Mouse (Mus musculus) duodenum, adult 2 months (tissue): ENCODE results near the gene Mpp4. TPM values are rescaled to one million over a fixed set of nuclear protein-coding genes. Genes with fewer than 3 reads are reported as not detected.

Source experiments
- polyA plus RNA-seq: library from polyadenylated mRNA; depleted of rRNA; stranded (reverse); fragments of >200 nt; gene quantifications from 2 replicates; pipeline ENCODE4 v1.2.3, GENCODE M21; 2012; ENCODE audit warnings: low replicate concordance; rRNA removed

Mpp4 gene
- polyA plus RNA-seq: 2.6 and 4.0 TPM in 2 replicates

DNA sequence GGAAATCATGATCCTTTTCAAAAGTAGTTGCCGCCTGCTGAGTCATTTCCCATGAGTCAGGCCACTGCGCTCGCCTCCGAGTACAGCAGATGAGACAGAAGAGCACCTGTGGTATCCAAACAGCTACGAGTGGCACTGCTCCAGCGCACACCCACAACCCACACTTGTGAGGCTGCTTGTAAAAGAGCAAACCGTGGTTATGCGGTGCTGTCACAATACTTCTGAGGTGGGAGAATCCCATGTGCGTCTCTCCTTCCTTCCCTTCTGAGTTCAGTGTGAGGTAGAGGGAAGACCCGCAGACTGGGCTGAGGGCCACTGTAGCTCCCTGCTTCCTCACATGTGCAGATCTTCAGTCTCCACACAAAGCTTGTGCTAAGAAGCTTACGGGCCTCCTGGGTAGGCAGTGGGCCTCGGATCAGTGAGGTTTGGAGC, at the start of gene Mpp4:
Gene Mpp4, minus strand, starts transcription at position 360 of the 432 bp plus-strand sequence.

DNA sequence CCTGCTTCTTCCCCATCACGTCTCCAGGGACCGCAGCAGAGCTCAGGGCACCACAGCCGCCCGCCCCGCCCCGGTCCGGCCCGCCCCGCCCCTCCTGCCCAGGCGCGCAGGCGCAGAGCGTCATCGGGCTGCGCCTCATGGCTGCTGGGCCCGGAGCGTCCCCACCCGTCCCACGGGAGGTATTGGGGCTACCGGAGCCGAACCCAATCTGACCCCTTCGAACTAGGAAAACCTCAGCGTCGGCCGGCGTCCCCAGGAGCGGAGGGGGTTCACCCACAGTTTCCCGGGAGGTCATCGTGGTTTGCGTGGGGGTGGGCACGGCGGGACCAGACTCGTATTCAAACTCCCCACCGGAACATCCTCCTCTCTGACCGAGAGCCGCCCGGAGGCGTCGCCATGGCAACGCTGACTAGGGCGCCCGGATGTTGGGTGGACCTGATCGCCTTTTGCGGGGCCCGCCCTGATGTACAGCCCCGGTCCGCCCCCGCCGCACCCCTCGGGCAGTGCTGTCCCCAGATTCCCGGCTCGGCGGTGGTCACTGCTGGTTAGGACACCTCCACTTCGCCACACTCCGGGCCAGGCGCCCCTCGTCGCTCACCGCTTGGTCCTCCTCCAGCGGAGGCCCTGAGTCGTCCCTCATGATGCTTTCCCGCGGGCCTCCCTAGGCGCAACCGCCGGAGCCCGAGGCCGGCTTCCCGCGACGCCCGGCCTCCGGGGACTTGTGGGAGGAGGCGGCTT, 43.3 kb downstream of the Mpp4 start, which contains the start of gene Tmem237:
Gene Tmem237, minus strand, starts transcription at position 689 of the 738 bp plus-strand sequence.

DNA sequence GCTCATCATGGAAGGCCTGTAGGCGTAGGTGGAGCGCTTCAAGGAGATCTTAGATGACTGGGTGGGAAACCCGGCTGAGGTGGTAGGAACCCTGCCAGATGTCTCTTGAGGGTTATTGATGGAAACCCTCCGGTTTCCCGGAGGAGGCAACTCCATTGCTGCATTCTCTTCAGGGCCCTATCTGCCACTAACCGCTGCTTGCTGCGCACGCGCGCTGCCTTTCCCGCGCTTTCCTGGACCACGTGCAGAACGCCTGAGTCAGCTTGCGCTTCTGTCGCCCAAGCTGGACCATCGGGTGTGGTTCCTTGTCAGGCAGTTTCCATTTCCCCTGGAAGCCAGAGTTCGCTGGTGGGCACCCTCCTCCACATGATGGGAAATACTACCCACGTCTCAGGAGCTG, 68.5 kb downstream of the Mpp4 start, which contains the start of gene C2cd6:
Gene C2cd6, minus strand, starts transcription at position 196 of the 400 bp plus-strand sequence.

Other genes with a start within 250 kb of the Mpp4 start
- 8.5 and 15.5 TPM in 2 replicates for gene Trak2, start 190.0 kb downstream of the Mpp4 start, polyA plus RNA-seq
- 6.5 and 7.5 TPM in 2 replicates for gene Stradb, start 189.9 kb downstream of the Mpp4 start, polyA plus RNA-seq
- not detected in 2 replicates for gene C2cd6, start 68.5 kb downstream of the Mpp4 start, polyA plus RNA-seq
- 0.34 and 0.56 TPM in 2 replicates for gene Tmem237, start 43.0 kb downstream of the Mpp4 start, polyA plus RNA-seq
- gene Als2, start 73.8 kb upstream of the Mpp4 start, polyA plus RNA-seq: 4.8 and 5.2 TPM in 2 replicates
- gene Cdk15, start 93.5 kb upstream of the Mpp4 start, polyA plus RNA-seq: not detected in 2 replicates